Mouse (Mus musculus): Measurements from ENCODE around the gene Ispd.

Gene Ispd

GRCm38 (mm10) chr12:36713866-36714662, 332.8 kb downstream of the Ispd start:
- in situ Hi-C loops (cut with MboI): no loop called here

DNA sequence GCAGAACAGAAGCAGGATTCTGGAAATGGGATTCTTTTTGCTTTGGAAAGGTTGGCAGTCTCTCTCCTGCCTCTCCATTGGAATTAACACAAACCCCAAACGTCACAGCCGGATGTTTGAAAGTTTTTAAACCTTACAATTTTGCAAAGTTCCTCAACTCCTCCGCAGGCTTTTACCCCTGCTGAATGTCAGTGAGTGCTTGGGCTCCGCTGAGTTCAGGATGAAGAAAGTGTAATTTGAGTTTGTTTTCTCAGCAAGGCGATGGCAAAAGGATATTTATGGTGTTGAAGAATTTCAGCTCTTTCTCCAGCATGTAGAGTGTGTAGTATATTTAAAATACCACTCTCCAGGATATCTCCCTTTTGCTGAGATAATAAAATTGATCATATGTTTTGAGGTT, 336.3 kb downstream of the Ispd start:
- in situ Hi-C loops (cut with MboI): no loop called here

- in situ Hi-C loops (cut with MboI): no loop called here
These were observed 337.2 kb downstream of the Ispd start for GRCm38 (mm10) chr12:36718417-36718816.

DNA sequence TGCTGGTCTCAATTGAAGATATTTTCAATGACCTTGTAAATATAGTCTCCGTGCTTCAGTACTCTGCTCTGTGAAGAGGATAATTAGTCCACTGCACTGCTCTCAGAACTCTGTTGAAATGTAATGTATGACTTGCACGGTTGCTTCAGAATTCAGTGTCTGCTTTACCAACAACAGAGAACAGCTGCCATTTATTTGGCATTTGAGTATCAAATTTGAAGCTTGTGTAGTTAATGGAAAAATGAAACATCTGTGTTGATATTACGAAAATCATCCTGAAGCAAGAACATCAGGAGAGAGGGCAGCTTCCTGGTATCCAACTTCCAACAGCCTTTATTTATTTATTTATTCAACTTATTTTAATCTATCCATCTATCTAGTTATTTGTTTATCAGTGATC, 337.8 kb downstream of the Ispd start:
- in situ Hi-C loops (cut with MboI): no loop called here

DNA sequence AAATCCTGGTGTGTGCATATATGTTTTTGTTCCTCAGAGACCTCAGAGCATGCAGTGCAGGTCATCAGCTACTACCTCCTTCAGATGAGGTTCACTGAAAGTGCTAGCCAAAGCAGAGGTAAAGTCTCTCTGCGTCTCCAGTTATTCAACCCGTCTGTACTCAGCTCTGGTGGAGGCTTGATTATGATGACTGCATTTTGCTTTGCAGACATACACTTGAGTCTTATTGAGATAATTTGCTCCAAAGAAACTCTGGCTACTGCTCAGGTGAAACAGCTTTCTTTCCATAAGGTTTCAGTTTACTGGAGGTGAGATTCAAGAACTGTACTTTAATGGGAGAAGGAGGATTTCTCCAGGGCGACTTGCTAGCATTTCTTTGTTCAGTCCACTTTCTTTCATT, 339.5 kb downstream of the Ispd start:
- in situ Hi-C loops (cut with MboI): no loop called here

GRCm38 (mm10) chr12:36721223-36721622, 340.0 kb downstream of the Ispd start:
- in situ Hi-C loops (cut with MboI): no loop called here

DNA sequence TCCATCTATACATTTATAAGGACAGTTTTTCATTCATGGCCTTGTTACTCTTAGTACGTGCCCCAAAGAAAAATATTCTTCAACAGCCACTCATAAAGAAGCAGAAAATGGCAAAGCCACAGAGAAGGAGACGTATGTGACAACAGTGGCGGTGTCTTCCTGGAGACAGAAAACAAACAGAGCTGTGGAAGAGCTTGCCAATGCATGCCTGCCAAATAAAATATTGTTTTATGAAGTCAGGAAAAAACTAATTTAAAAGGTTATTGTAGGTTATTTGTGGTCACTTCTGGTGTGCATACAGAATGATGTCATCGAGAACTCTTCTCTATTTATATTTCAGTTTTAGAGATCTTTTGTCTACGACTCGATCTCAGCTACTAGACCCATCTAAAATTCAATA, 341.5 kb downstream of the Ispd start:
- in situ Hi-C loops (cut with MboI): no loop called here

GRCm38 (mm10) chr12:36723302-36723701, 342.1 kb downstream of the Ispd start:
- in situ Hi-C loops (cut with MboI): no loop called here

- in situ Hi-C loops (cut with MboI): no loop called here
These were observed 343.0 kb downstream of the Ispd start for GRCm38 (mm10) chr12:36724297-36724696.

GRCm38 (mm10) chr12:36725250-36725649, 344.0 kb downstream of the Ispd start:
- in situ Hi-C loops (cut with MboI): no loop called here

- in situ Hi-C loops (cut with MboI): no loop called here
These were observed 344.8 kb downstream of the Ispd start for GRCm38 (mm10) chr12:36726026-36726425.

- in situ Hi-C loops (cut with MboI): no loop called here
These were observed 352.6 kb downstream of the Ispd start for GRCm38 (mm10) chr12:36733673-36734371.
